Mouse (Mus musculus) bone marrow macrophage, adult 2 months (primary cell): ENCODE measurements around the gene Gabrb3. TPM values are rescaled to one million over a fixed set of nuclear protein-coding genes. Genes with fewer than 3 reads are reported as not detected.
"Not testable (repeated sequence)": the region's sequence is repeated elsewhere in the genome, so short reads cannot be mapped to it uniquely, and the experiment has no call there.

Source experiments
- H3K27ac ChIP-seq: 2 replicates; pipeline ENCODE4 v1.5.1; 2012; ENCODE audit warnings: low read depth, low read length; ENCODE audit not compliant: insufficient read depth
- H3K4me1 ChIP-seq: 2 replicates; pipeline ENCODE4 v1.6.1; 2012; ENCODE audit warnings: low read length; ENCODE audit not compliant: control insufficient read depth, insufficient read depth
- H3K4me3 ChIP-seq: 2 replicates; pipeline ENCODE4 v1.5.1; 2012; ENCODE audit warnings: mild to moderate bottlenecking, low read length, moderate library complexity; ENCODE audit not compliant: insufficient read depth
- CTCF ChIP-seq: IDR thresholded peaks from 2 replicates; pipeline ENCODE4 v1.5.1; 2012; ENCODE audit warnings: low read depth, mild to moderate bottlenecking, low read length, moderate library complexity
- POLR2A ChIP-seq: IDR thresholded peaks from 2 replicates; pipeline ENCODE4 v1.6.1; 2012; ENCODE audit warnings: mild to moderate bottlenecking, low read depth, low read length, borderline replicate concordance
- polyA plus RNA-seq: library from polyadenylated mRNA; stranded (reverse); fragments of >200 nt; gene quantifications from 2 replicates; pipeline ENCODE4 v1.2.4, GENCODE M21; 2012; ENCODE audit not compliant: missing spikeins, insufficient read depth, insufficient read length

Gabrb3 gene
- polyA plus RNA-seq, 1 experiment = not detected

DNA sequence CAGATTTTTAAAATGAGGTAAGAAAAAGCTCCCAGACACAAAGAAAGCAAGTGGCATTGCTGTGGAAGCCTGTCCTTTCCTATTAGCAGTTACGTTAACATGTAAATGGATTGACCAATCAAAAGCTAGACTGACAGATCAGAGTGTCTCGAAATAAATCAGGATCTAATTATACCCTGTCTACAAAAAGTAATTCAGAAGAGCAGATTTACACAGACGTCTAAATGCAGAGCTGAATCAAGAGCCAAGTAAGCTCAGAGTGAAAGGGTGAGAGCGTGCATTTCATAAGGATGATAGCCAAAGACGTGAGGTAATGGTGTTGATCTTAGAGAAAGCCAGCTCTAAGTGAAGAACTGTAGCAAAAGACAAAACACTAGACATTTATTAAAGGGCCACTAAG is 359.3 kb downstream of the Gabrb3 start:
- H3K4me1 ChIP-seq = no peaks in the 10 kb centered on the region

DNA sequence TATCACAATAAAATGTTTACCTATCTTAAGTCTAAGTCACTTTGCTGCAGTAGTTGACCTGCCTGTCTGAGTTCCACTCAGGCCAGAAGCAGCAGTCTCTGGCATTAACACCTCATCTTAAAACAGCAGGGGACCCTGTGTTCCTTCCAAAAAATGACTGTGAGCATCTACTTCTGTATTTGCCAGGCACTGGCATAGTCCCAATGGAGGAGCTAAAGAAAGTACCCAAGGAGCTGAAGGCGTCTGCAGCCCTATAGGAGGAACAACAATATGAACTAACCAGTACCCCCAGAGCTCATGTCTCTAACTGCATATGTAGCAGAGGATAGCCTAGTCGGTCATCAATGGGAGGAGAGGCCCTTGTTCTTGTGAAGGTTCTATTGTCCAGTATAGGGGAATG is 366.6 kb downstream of the Gabrb3 start:
- not testable (repeated sequence) for H3K4me3 ChIP-seq, H3K27ac ChIP-seq

More for the DNA sequence above, 359.3 kb downstream of the Gabrb3 start:
- TF ChIP-seq POLR2A = no peak
- no peak for TF ChIP-seq CTCF
- Histone ChIP-seq H3K4me3 (no peak overlapping the region), H3K27ac (no peak overlapping the region)

DNA sequence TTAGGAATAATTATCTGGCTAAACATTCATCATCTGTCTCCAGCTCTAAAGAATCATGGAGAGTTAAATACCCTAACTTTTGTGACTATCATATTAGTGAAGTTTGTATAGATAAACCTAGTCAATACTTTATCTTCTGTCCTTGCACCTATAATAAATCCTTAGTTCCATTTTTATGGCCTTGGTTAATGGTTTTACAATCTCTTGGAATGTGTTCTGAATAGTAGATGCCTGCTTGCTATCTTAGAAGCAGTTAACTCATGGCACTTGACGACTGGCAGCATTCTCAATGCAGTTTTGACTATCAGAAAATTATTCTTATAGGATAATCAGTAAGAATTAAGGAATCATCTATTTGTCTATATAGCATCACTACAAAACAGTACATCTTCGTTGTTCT is 368.0 kb downstream of the Gabrb3 start:
- TF ChIP-seq CTCF = no peak
- TF ChIP-seq POLR2A = no peak
- Histone ChIP-seq H3K4me3 (no peak overlapping the region), H3K4me1 (no peaks in the 10 kb centered on the region), H3K27ac (no peak overlapping the region)

More for the DNA sequence above, 366.6 kb downstream of the Gabrb3 start:
- H3K4me1 ChIP-seq = not testable (repeated sequence)

DNA sequence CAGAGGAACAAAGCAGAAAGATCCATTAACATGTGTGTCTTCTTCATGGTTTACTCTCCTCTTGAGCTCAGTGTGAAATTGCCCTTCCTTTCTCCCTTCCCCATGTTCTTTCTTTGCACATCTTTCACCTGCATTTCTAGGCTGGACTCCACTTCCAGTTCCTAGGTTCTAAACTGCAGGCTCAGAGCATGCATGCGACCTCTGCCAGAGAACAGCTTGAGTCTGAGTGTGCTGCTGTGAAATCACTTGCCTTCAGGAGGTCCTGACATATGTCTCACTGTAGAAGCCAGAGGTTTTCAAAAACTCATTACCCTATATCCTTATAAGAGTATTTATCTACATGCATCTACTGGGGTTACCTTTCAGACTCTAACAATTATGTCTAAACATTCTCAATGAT is 383.8 kb downstream of the Gabrb3 start:
- no peaks in the 10 kb centered on the region for H3K4me1 ChIP-seq
- no peak overlapping the region for H3K27ac ChIP-seq
- no peak overlapping the region for H3K4me3 ChIP-seq
- TF ChIP-seq CTCF = no peak
- TF ChIP-seq POLR2A = no peak

DNA sequence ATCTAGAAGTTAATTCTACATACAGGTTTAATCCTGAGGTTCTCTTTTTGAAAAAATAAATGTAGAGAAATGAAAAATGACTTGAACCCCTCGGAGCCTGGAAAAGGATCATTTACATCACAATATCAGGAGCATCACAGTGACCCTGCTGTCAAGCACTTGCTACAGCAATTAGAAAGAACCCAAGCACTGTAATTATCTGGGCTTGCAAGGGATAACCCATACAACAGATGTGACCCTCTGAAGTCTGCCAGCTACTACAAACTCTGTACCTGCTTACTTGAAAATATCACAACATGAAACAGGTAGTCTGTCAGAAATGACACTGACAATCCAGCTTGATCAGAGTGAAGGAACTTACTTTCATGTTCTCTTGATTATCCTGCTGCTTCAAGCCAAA is 394.2 kb downstream of the Gabrb3 start:
- Histone ChIP-seq H3K4me1 (no peaks in the 10 kb centered on the region), H3K4me3 (no peak overlapping the region), H3K27ac (no peak overlapping the region)
- TF ChIP-seq CTCF = no peak
- TF ChIP-seq POLR2A = no peak

DNA sequence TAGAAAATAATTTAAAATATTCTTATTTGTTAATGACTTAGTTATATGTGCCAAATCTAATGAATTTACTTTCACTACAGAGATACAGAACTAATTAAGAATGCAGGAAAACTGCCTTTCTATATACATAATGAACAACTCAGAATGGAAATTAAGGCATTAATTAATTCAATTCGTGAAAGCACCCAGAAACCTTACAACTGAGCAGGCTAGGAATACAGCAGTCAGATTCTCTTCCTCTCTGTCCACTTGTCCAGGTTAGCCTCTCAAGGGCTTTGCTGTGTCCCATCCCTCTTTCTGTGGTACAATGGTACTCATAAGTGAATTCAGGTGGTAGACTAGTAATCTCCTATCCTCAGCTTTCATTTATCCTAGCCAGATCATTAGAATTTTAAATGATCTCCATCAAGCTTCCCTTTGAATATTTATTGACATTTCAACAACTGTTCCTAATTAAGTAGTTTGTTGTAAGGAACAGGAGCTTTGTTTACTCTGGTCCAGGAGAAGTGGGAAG is 422.9 kb downstream of the Gabrb3 start:
- H3K4me3 ChIP-seq = no peak overlapping the region
- TF ChIP-seq CTCF (no peak), POLR2A (no peak)
- no peaks in the 10 kb centered on the region for H3K4me1 ChIP-seq
- no peak overlapping the region for H3K27ac ChIP-seq

DNA sequence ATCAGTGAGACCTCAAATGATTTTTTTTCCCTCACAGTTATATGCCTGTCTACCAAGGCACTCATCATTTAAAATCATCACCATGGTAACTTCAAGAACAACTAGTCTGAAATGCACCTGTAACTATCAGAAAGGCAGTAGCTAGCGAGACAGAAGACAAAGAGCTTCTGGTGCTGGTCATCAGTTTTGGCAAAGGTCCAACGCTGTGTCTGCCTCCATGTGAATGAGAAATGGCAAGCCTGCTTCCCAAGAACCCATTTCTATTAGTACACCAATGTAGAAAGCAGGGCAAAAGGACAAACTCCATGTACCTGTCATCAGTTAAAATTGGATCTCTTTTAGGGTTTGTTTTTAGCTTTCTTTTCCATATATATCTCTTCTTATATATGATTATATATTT is 448.5 kb downstream of the Gabrb3 start:
- TF ChIP-seq CTCF (no peak), POLR2A (no peak)
- H3K4me1 ChIP-seq = no peaks in the 10 kb centered on the region
- H3K27ac ChIP-seq = no peak overlapping the region
- no peak overlapping the region for H3K4me3 ChIP-seq

Other genes starting within 250 kb of the Gabrb3 start
- gene Gabrg3, start 32.5 kb upstream of the Gabrb3 start, polyA plus RNA-seq = not detected in 2 replicates
- gene Gabra5, start 90.4 kb downstream of the Gabrb3 start, polyA plus RNA-seq = not detected in 2 replicates